Mouse (Mus musculus) MEL (cell line): ENCODE data around the gene Enoph1. TPM values are rescaled to one million over a fixed set of nuclear protein-coding genes. Genes with fewer than 3 reads are reported as not detected.

Experiments used
- DNase-seq: peaks from one replicate; pipeline ENCODE4 v3.0.0; 2011; ENCODE audit warnings: low read depth, low spot score
- H3K27ac ChIP-seq: 2 replicates; pipeline ENCODE4 v1.5.1; 2012; ENCODE audit warnings: low read depth, mild to moderate bottlenecking, control low read depth, low read length, moderate library complexity; ENCODE audit not compliant: control insufficient read depth
- H3K27me3 ChIP-seq, 2 experiments: fragments of 150-350 bp in 1 of 2; sonication (generic) in 1 of 2; 2 replicates each; pipeline ENCODE4 v1.6.1; 2012; ENCODE audit warnings: low read length in 2 of 2, mild to moderate bottlenecking in 2 of 2, improper control_type of control experiment in 1 of 2, moderate library complexity in 1 of 2; ENCODE audit not compliant: insufficient read depth in 2 of 2, control insufficient read depth in 1 of 2
- H3K36me3 ChIP-seq, 2 experiments: 2 replicates each; pipeline ENCODE4 v1.6.1; 2012 to 2014; ENCODE audit warnings: low read length in 2 of 2, improper control_type of control experiment in 1 of 2, inconsistent platforms in 1 of 2, mild to moderate bottlenecking in 1 of 2; ENCODE audit not compliant: insufficient read depth in 2 of 2, control insufficient read depth in 1 of 2
- H3K4me1 ChIP-seq, 2 experiments: fragments of 150-350 bp in 1 of 2; sonication (generic) in 1 of 2; 2 replicates each; pipeline ENCODE4 v1.6.1; 2012; ENCODE audit warnings: low read length in 2 of 2, improper control_type of control experiment in 1 of 2, mild to moderate bottlenecking in 1 of 2; ENCODE audit not compliant: insufficient read depth in 2 of 2, control insufficient read depth in 1 of 2
- H3K4me3 ChIP-seq, 2 experiments: fragments of 150-350 bp in 1 of 2; sonication (generic) in 1 of 2; 2 replicates each; pipeline ENCODE4 v1.5.1; 2012; ENCODE audit warnings: low read depth in 2 of 2, low read length in 2 of 2, mild to moderate bottlenecking in 2 of 2, moderate library complexity in 2 of 2, control low read depth in 1 of 2, improper control_type of control experiment in 1 of 2; ENCODE audit not compliant: control insufficient read depth in 1 of 2, insufficient read depth in 1 of 2
- H3K79me2 ChIP-seq: 2 replicates; pipeline ENCODE4 v1.6.1; 2012; ENCODE audit warnings: mild to moderate bottlenecking, low read length, moderate library complexity; ENCODE audit not compliant: control insufficient read depth, poor library complexity, insufficient read depth
- H3K9ac ChIP-seq: 2 replicates; pipeline ENCODE4 v1.6.1; 2012; ENCODE audit warnings: low read depth, mild to moderate bottlenecking, control low read depth, low read length, moderate library complexity; ENCODE audit not compliant: control insufficient read depth, poor library complexity, severe bottlenecking
- H3K9me3 ChIP-seq: fragments of 150-350 bp; sonication (generic); replicated peaks from 2 replicates; pipeline ENCODE4 v1.6.1; 2012; ENCODE audit warnings: mild to moderate bottlenecking, low read length, improper control_type of control experiment, moderate library complexity; ENCODE audit not compliant: insufficient read depth
- CHD2 ChIP-seq: IDR thresholded peaks from 2 replicates; pipeline ENCODE4 v1.6.1; 2011; ENCODE audit warnings: low read length, improper control_type of control experiment
- ELF1 ChIP-seq: IDR thresholded peaks from 2 replicates; pipeline ENCODE4 v1.6.1; 2014; ENCODE audit warnings: low read depth, mild to moderate bottlenecking, inconsistent platforms, low read length, improper control_type of control experiment, moderate library complexity
- ETS1 ChIP-seq: IDR thresholded peaks from 2 replicates; pipeline ENCODE4 v1.6.1; 2012; ENCODE audit warnings: low read depth, mild to moderate bottlenecking, inconsistent platforms, low read length, improper control_type of control experiment, moderate library complexity
- GATA1 ChIP-seq: IDR thresholded peaks from 2 replicates; pipeline ENCODE4 v1.6.1; 2011; ENCODE audit warnings: low read depth, low read length, improper control_type of control experiment
- MAZ ChIP-seq: IDR thresholded peaks from 2 replicates; pipeline ENCODE4 v1.6.1; 2012; ENCODE audit warnings: low read depth, mild to moderate bottlenecking, inconsistent platforms, low read length, improper control_type of control experiment
- MEF2A ChIP-seq: IDR thresholded peaks from 2 replicates; pipeline ENCODE4 v1.6.1; 2014; ENCODE audit warnings: low read depth, mild to moderate bottlenecking, inconsistent platforms, low read length, improper control_type of control experiment; ENCODE audit not compliant: poor library complexity, insufficient replicate concordance, severe bottlenecking; ENCODE audit errors: extremely low read depth
- MXI1 ChIP-seq: IDR thresholded peaks from 2 replicates; pipeline ENCODE4 v1.6.1; 2011; ENCODE audit warnings: mild to moderate bottlenecking, low read depth, low read length, improper control_type of control experiment
- MYB ChIP-seq: IDR thresholded peaks from 2 replicates; pipeline ENCODE4 v1.6.1; 2011; ENCODE audit warnings: mild to moderate bottlenecking, low read depth, low read length, improper control_type of control experiment
- MYC ChIP-seq: IDR thresholded peaks from 2 replicates; pipeline ENCODE4 v1.6.1; 2011; ENCODE audit warnings: low read depth, mild to moderate bottlenecking, low read length, improper control_type of control experiment, moderate library complexity
- NELFE ChIP-seq: IDR thresholded peaks from 2 replicates; pipeline ENCODE4 v1.6.1; 2011; ENCODE audit warnings: low read depth, low read length, improper control_type of control experiment
- NRF1 ChIP-seq: IDR thresholded peaks from 2 replicates; pipeline ENCODE4 v1.6.1; 2014; ENCODE audit warnings: low read depth, mild to moderate bottlenecking, inconsistent platforms, low read length, improper control_type of control experiment, moderate library complexity; ENCODE audit not compliant: poor library complexity, insufficient read depth, severe bottlenecking
- POLR2A ChIP-seq, 2 experiments: IDR thresholded peaks; 2 replicates each; pipeline ENCODE4 v1.6.1; 2011 to 2012; ENCODE audit warnings: low read length in 2 of 2, mild to moderate bottlenecking in 2 of 2, control low read depth in 1 of 2, improper control_type of control experiment in 1 of 2, low read depth in 1 of 2, moderate library complexity in 1 of 2; ENCODE audit not compliant: control insufficient read depth in 1 of 2, insufficient read depth in 1 of 2, poor library complexity in 1 of 2
- POLR2AphosphoS2 ChIP-seq: IDR thresholded peaks from 2 replicates; pipeline ENCODE4 v1.6.1; 2011; ENCODE audit warnings: low read length, improper control_type of control experiment
- SIN3A ChIP-seq: IDR thresholded peaks from 2 replicates; pipeline ENCODE4 v1.6.1; 2012; ENCODE audit warnings: low read length, improper control_type of control experiment, inconsistent platforms
- SMC3 ChIP-seq: IDR thresholded peaks from 2 replicates; pipeline ENCODE4 v1.6.1; 2011; ENCODE audit warnings: low read depth, low read length, improper control_type of control experiment
- TBP ChIP-seq: IDR thresholded peaks from 2 replicates; pipeline ENCODE4 v1.8.0; 2011; ENCODE audit warnings: low read depth, low read length, improper control_type of control experiment
- TCF12 ChIP-seq: IDR thresholded peaks from 2 replicates; pipeline ENCODE4 v1.6.1; 2014; ENCODE audit warnings: low read depth, mild to moderate bottlenecking, inconsistent platforms, low read length, improper control_type of control experiment, moderate library complexity
- UBTF ChIP-seq: IDR thresholded peaks from 2 replicates; pipeline ENCODE4 v1.6.1; 2012; ENCODE audit warnings: low read depth, mild to moderate bottlenecking, inconsistent platforms, low read length, improper control_type of control experiment, moderate library complexity, borderline replicate concordance; ENCODE audit not compliant: insufficient read depth
- ZKSCAN1 ChIP-seq: IDR thresholded peaks from 2 replicates; pipeline ENCODE4 v1.6.1; 2012; ENCODE audit warnings: low read depth, mild to moderate bottlenecking, inconsistent platforms, low read length, improper control_type of control experiment, moderate library complexity
- ZMIZ1 ChIP-seq: IDR thresholded peaks from 2 replicates; pipeline ENCODE4 v1.6.1; 2012; ENCODE audit warnings: low read depth, mild to moderate bottlenecking, inconsistent platforms, low read length, improper control_type of control experiment, moderate library complexity
- ZNF384 ChIP-seq: IDR thresholded peaks from 2 replicates; pipeline ENCODE4 v1.6.1; 2012; ENCODE audit warnings: low read depth, mild to moderate bottlenecking, inconsistent platforms, low read length, improper control_type of control experiment
- polyA plus RNA-seq, 2 experiments: library from polyadenylated mRNA; stranded (reverse) in 1 of 2; unstranded in 1 of 2; fragments of >175 nt in 1 of 2; fragments of >200 nt in 1 of 2; gene quantifications; 2 replicates each; pipeline versions ENCODE4 v1.2.1 to v1.2.4; 2012; ENCODE audit warnings: low replicate concordance in 2 of 2, low read depth in 1 of 2; ENCODE audit not compliant: insufficient read length in 2 of 2, insufficient read depth in 1 of 2, missing spikeins in 1 of 2
- total RNA-seq: library from RNA; depleted of rRNA; stranded (reverse); fragments of 300-350 nt; gene quantifications from 2 replicates; pipeline ENCODE4 v1.2.3, GENCODE M21; 2012

Enoph1 gene
- total and polyA plus RNA-seq, 3 experiments, result 83.3 to 89.0 TPM; not detected in 1

DNA sequence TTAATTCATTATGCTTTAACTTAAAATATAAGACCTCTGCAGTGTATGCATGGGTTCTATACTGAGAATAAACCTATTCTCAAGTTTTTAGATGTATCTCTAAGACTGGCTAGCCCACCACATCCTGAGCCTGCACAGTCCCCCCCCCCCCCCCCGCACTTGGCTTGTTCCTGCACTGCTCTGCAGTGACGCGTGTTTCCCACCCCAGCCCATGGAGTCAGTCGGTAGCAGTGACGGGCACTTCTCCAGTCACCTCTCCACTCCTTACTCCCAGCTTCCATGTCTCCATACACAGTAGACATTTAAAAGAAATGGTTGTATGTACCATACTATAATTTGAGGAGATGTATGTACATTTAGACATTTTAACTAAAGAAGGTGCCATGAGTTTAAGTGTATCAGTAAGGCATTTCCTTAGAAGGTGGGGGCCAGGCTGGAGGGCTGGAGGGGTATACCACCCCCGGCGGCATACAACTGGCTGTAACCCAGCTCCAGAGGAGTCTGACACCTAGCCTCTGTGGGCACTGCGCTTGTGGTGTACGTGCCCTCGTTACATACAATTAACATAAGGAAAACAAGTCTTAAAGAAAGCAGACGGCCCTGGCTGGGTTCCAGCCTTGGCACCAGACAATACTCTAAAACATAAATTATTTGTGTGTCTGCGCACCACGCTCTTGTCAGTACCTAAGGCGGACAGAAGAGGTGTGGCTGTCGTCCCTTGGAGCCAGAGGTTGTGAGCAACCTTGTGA, 17.9 kb downstream of the Enoph1 start:
- peaks cover 24% of the 10 kb centered on the region for H3K79me2 ChIP-seq
- H3K27me3 ChIP-seq, result no peaks in the 10 kb centered on the region
- no peak overlapping the region for H3K4me3 ChIP-seq
- H3K27ac ChIP-seq, result no peak overlapping the region
- no peak overlapping the region for H3K9ac ChIP-seq
- H3K4me1 ChIP-seq, result peaks cover 7 to 15% of the 10 kb centered on the region in 2 experiments; a peak in 3 of 4 replicates
- peaks cover 10 to 17% of the 10 kb centered on the region in 2 experiments for H3K36me3 ChIP-seq
- DNase-seq, result no peak
- TF ChIP-seq TCF12, result no peak
- TF ChIP-seq MAZ, result no peak
- no peak for TF ChIP-seq MEF2A
- TF ChIP-seq UBTF, result no peak
- TF ChIP-seq CHD2, result no peak
- TF ChIP-seq GATA1, result no peak
- TF ChIP-seq ZKSCAN1, result no peak
- TF ChIP-seq ZMIZ1, result no peak
- no peak for TF ChIP-seq POLR2AphosphoS2
- no peak for TF ChIP-seq TBP
- no peak for TF ChIP-seq ELF1
- no peaks in the 10 kb centered on the region for H3K9me3 ChIP-seq

DNA sequence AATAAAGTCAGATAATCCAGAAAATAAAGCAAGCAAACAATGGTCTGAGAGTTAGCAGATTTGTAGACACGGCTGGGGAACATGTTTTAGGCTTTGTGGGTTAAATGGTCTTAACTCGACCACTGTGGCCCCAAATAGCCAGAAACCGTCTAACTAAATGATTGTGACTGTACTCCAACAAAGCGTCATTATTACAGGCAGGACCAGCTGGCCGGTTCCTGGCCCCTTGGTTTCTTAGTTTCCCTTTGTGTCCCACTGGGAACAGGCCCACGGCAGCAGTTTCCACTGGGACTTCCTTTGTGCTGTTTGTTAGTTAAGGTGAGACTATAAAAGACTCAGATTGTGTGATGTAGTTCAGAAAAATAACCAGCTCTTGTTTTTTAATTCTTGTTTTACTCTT, 18.9 kb downstream of the Enoph1 start:
- Histone ChIP-seq H3K9me3 (no peaks in the 10 kb centered on the region), H3K36me3 (peaks cover 11 to 17% of the 10 kb centered on the region in 2 experiments)
- TF ChIP-seq ETS1 (no peak), SIN3A (no peak), MXI1 (no peak), ZKSCAN1 (no peak), CHD2 (no peak), NRF1 (no peak), TBP (no peak), MYB (no peak), MYC (no peak), NELFE (no peak), UBTF (no peak), POLR2A (IDR thresholded peaks at IDR 0.05; ENCODE audit: control insufficient read depth in 1 of 2, insufficient read depth in 1 of 2, low read depth in 1 of 2, low read length in 2 of 2, poor library complexity in 1 of 2) (no peak), ZNF384 (no peak), SMC3 (no peak)
- TF ChIP-seq, all 39 proteins: peak for 0

More for the DNA sequence above, 18.9 kb downstream of the Enoph1 start:
- Histone ChIP-seq H3K79me2 (peaks cover 20% of the 10 kb centered on the region), H3K27me3 (no peaks in the 10 kb centered on the region), H3K9ac (no peak overlapping the region), H3K27ac (no peak overlapping the region), H3K4me3 (no peak overlapping the region), H3K4me1 (peaks cover 7 to 15% of the 10 kb centered on the region in 2 experiments; a peak in 3 of 4 replicates)
- DNase-seq, result no peak
